Mouse (Mus musculus) liver, embryonic 16.5 days (tissue): Measurements from ENCODE around the gene Mecr. TPM values are rescaled to one million over a fixed set of nuclear protein-coding genes. Genes with fewer than 3 reads are reported as not detected.

Source experiments
- polyA plus RNA-seq: library from polyadenylated mRNA; unstranded; fragments of >200 nt; fragmentation: Nextera tagmentation; extraction: Ambion mirVana; gene quantifications from 2 replicates; pipeline ENCODE4 v1.2.1, GENCODE M21; 2015

The Mecr gene
- polyA plus RNA-seq, 1 experiment from 2014 or later, result 32.8 TPM

Other genes starting within 250 kb of the Mecr start
- gene Ptpru, start 5.2 kb upstream of the Mecr start, polyA plus RNA-seq, result 3.4 and 5.0 TPM in 2 replicates
- gene Srsf4, start 30.1 kb downstream of the Mecr start, polyA plus RNA-seq, result 51.2 and 51.9 TPM in 2 replicates
- gene Tmem200b, start 78.3 kb downstream of the Mecr start, polyA plus RNA-seq, result not detected in 2 replicates
- 0.33 and 0.46 TPM in 2 replicates for gene Gm10300, start 231.2 kb downstream of the Mecr start, polyA plus RNA-seq
- gene Epb41, start 231.9 kb downstream of the Mecr start, polyA plus RNA-seq, result 196 and 232 TPM in 2 replicates